Comparison of ENCODE assay signal across 10 mouse cellular contexts in the genomic region with DNA sequence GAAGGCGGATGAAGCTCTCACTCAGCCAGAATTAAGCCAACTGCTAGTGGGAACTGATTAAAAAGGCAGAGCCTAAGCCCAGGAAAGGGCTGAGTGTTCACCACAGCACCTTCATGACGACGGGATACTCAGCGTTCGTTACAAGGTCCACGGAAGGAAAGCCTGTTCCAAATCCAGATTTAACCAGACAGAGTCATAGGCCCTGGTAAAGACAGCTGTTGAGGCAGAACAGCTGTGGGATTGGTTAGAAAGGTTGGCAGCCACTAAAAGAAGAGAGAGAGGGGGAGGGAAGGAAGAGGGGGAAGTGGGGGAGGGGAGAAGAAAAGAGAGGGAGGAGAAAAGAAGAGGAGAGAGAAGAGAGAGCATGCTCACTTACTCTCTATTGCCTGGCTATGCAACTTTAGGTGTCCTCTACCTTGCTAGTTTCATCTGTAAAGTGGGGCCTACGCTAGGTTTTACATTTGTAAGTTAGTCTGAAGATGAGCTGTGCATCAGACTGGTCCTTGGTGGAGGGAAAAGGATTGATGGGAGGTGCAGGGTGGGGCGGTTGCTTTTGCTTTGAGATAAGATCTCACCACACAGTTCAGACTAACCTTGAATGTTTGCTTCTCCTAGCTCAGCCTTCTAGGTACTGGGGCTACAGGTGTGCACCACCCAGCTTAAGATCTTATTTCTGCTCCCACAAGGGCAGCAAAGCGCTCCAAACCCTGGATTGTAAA. TPM values are rescaled to one million over a fixed set of nuclear protein-coding genes. Genes with fewer than 3 reads are reported as not detected.
A peak's percentile ranks its signal among the peaks of the same experiment; 100 is the strongest.
DNase-seq lines count a peak whose midpoint lies in the region; ATAC-seq and TF ChIP-seq lines count a peak whose summit lies in the region.
"Had no signal": no experiment of that assay in that cellular context is flagged by ENCODE, and none has a peak within 500 bp of the region (broad histone marks: within the 10 kb centered on the region; RNA-seq: fewer than 3 reads in every experiment).

No protein-coding gene starts in this region.

- no peak overlapping the region for H3K4me2 ChIP-seq in hindbrain, embryonic 14.5 days (replicated peaks)
- H3K4me2 ChIP-seq in hindbrain, embryonic 12.5 days (replicated peaks) = no peak overlapping the region
- no peak overlapping the region for H3K4me2 ChIP-seq in midbrain, embryonic 13.5 days (replicated peaks)
- H3K4me2 ChIP-seq: liver, embryonic 11.5 days had no signal

- ATAC-seq in hindbrain, embryonic 14.5 days (ENCODE audit: low FRiP score) = no peak
- no peak for ATAC-seq in hindbrain, embryonic 12.5 days (ENCODE audit: low FRiP score)
- no peak for ATAC-seq in midbrain, embryonic 13.5 days

- WGBS in hindbrain, embryonic 14.5 days = 77% methylated on average over 9 of the region's 9 CpGs
- 84% methylated on average over 9 of the region's 9 CpGs for WGBS in hindbrain, embryonic 12.5 days
- 71% methylated on average over 9 of the region's 9 CpGs for WGBS in small intestine, adult 2 months
- WGBS in midbrain, embryonic 13.5 days = 75% methylated on average over 9 of the region's 9 CpGs

- TF ChIP-seq CTCF in small intestine, adult 2 months (IDR thresholded peaks at IDR 0.05; ENCODE audit: extremely low read depth, insufficient read length, insufficient replicate concordance, low read depth, low read length) = no peak

- no peaks in the 10 kb centered on the region for H3K27me3 ChIP-seq in hindbrain, embryonic 14.5 days (ENCODE audit: control insufficient read depth, insufficient read depth, low read length)
- H3K27me3 ChIP-seq in hindbrain, embryonic 12.5 days = peaks cover 6% of the 10 kb centered on the region; the same call in 1 of the 2 replicates
- H3K27me3 ChIP-seq in small intestine, adult 2 months (ENCODE audit: control insufficient read depth, insufficient read depth, low read length) = no peaks in the 10 kb centered on the region
- H3K27me3 ChIP-seq in midbrain, embryonic 13.5 days = peaks cover under 1% of the 10 kb centered on the region

- no peaks in the 10 kb centered on the region for H3K9me3 ChIP-seq in hindbrain, embryonic 14.5 days (ENCODE audit: control insufficient read depth, low read length)
- H3K9me3 ChIP-seq in hindbrain, embryonic 12.5 days (replicated peaks) = no peaks in the 10 kb centered on the region
- H3K9me3 ChIP-seq in midbrain, embryonic 13.5 days = no peaks in the 10 kb centered on the region

- H3K4me3 ChIP-seq in hindbrain, embryonic 14.5 days (replicated peaks; ENCODE audit: low read length) = no peak overlapping the region
- H3K4me3 ChIP-seq in hindbrain, embryonic 12.5 days = no peak overlapping the region
- H3K4me3 ChIP-seq in small intestine, adult 2 months (ENCODE audit: low read depth, low read length) = no peak overlapping the region
- no peak overlapping the region for H3K4me3 ChIP-seq in midbrain, embryonic 13.5 days (replicated peaks)

- no peak overlapping the region for H3K9ac ChIP-seq in hindbrain, embryonic 14.5 days
- no peak overlapping the region for H3K9ac ChIP-seq in hindbrain, embryonic 12.5 days
- H3K9ac ChIP-seq in midbrain, embryonic 13.5 days (replicated peaks) = no peak overlapping the region

- H3K36me3 ChIP-seq in hindbrain, embryonic 14.5 days (replicated peaks; ENCODE audit: control insufficient read depth, insufficient read depth) = no peaks in the 10 kb centered on the region
- no peaks in the 10 kb centered on the region for H3K36me3 ChIP-seq in hindbrain, embryonic 12.5 days
- no peaks in the 10 kb centered on the region for H3K36me3 ChIP-seq in small intestine, adult 2 months (ENCODE audit: control insufficient read depth, insufficient read depth, low read length)
- H3K36me3 ChIP-seq in midbrain, embryonic 13.5 days = no peaks in the 10 kb centered on the region

- peaks cover 25% of the 10 kb centered on the region for H3K4me1 ChIP-seq in hindbrain, embryonic 14.5 days (replicated peaks; ENCODE audit: control insufficient read depth, insufficient read depth, low read length)
- peaks cover 37% of the 10 kb centered on the region for H3K4me1 ChIP-seq in hindbrain, embryonic 12.5 days
- H3K4me1 ChIP-seq in small intestine, adult 2 months (ENCODE audit: control insufficient read depth, insufficient read depth, insufficient read length, low read length) = peaks cover 10% of the 10 kb centered on the region; the same call in 1 of the 2 replicates
- peaks cover 39% of the 10 kb centered on the region for H3K4me1 ChIP-seq in midbrain, embryonic 13.5 days (replicated peaks)

- no peak for TF ChIP-seq POLR2A in small intestine, adult 2 months (IDR thresholded peaks at IDR 0.05; ENCODE audit: low read depth, low read length)

- DNase-seq in hindbrain, embryonic 14.5 days (ENCODE audit: low spot score) = no peak
- peak; percentile 53 for DNase-seq in NIH3T3 (ENCODE audit: low read depth)
- DNase-seq in induced T-regulatory cell, adult 2 months (ENCODE audit: low read depth) = peak; percentile 73
- DNase-seq in testis, postnatal 14 days (ENCODE audit: low spot score) = no peak
- no peak for DNase-seq in layer of hippocampus, adult 8-10 months (ENCODE audit: low spot score in 2 of 2)

- 0 out of 2 replicates have a peak overlapping the region, but pooled peaks have one; percentile 6 for H3K27ac ChIP-seq in hindbrain, embryonic 14.5 days
- H3K27ac ChIP-seq in hindbrain, embryonic 12.5 days = no peak overlapping the region
- H3K27ac ChIP-seq in small intestine, adult 2 months (ENCODE audit: insufficient read depth, low read depth, low read length) = 0 out of 2 replicates have a peak overlapping the region, but pooled peaks have one; percentile 7
- no peak overlapping the region for H3K27ac ChIP-seq in midbrain, embryonic 13.5 days

RNA-seq across cellular contexts. Expression of gene Pdlim4, which starts 5.9 kb away (rescaled TPM):
- polyA plus RNA-seq in hindbrain, embryonic 14.5 days (2014; fragmentation: Nextera tagmentation; extraction: Ambion mirVana) = 26.3 and 30.0 TPM in 2 replicates
- 48.6 and 53.6 TPM in 2 replicates for polyA plus RNA-seq in hindbrain, embryonic 12.5 days (2016; fragmentation: Nextera tagmentation; extraction: Ambion mirVana)
- polyA plus RNA-seq in small intestine, adult 2 months (2012; rRNA removed) = 15.6 and 16.6 TPM in 2 replicates
- 23.0 and 23.7 TPM in 2 replicates for polyA plus RNA-seq in midbrain, embryonic 13.5 days (2015; fragmentation: Nextera tagmentation; extraction: Ambion mirVana)
- total RNA-seq in layer of hippocampus, adult 8-10 months (2022) = 10 to 100 TPM; 16.4 to 25.2 (median 21.2) TPM
- total RNA-seq: MEL had no signal

RNA-seq across cellular contexts. Expression of gene Slc22a4, which starts 35.0 kb away (rescaled TPM):
- 3.4 and 4.0 TPM in 2 replicates for polyA plus RNA-seq in hindbrain, embryonic 14.5 days (2014; fragmentation: Nextera tagmentation; extraction: Ambion mirVana)
- 1.3 and 1.4 TPM in 2 replicates for polyA plus RNA-seq in hindbrain, embryonic 12.5 days (2016; fragmentation: Nextera tagmentation; extraction: Ambion mirVana)
- 6.3 and 18.9 TPM in 2 replicates for polyA plus RNA-seq in small intestine, adult 2 months (2012; rRNA removed)
- 1.0 and 1.3 TPM in 2 replicates for polyA plus RNA-seq in midbrain, embryonic 13.5 days (2015; fragmentation: Nextera tagmentation; extraction: Ambion mirVana)
- 10 to 100 TPM in 1 of 4 experiments, 1 to 10 TPM in 3; 7.8 to 14.1 (median 8.4) TPM for total RNA-seq in layer of hippocampus, adult 8-10 months (2022)

RNA-seq across cellular contexts. Expression of gene P4ha2, which starts 37.0 kb away (rescaled TPM):
- polyA plus RNA-seq in hindbrain, embryonic 14.5 days (2014; fragmentation: Nextera tagmentation; extraction: Ambion mirVana) = 8.9 and 10.4 TPM in 2 replicates
- 27.0 and 29.3 TPM in 2 replicates for polyA plus RNA-seq in hindbrain, embryonic 12.5 days (2016; fragmentation: Nextera tagmentation; extraction: Ambion mirVana)
- 1.5 and 1.8 TPM in 2 replicates for polyA plus RNA-seq in small intestine, adult 2 months (2012; rRNA removed)
- polyA plus RNA-seq in midbrain, embryonic 13.5 days (2015; fragmentation: Nextera tagmentation; extraction: Ambion mirVana) = 6.0 and 7.8 TPM in 2 replicates
- 10 to 100 TPM; 24.3 to 30.8 (median 26.7) TPM for total RNA-seq in layer of hippocampus, adult 8-10 months (2022)

Comparison
In these comparisons a context has a peak if more than half of its experiments do, and no peak if none do; other contexts are left out.
1. H3K27ac ChIP-seq: peak in hindbrain, embryonic 14.5 days (single experiment) and small intestine, adult 2 months (single experiment); none in hindbrain, embryonic 12.5 days (single experiment) and midbrain, embryonic 13.5 days (single experiment).
2. DNase-seq: peak in NIH3T3 (single experiment) and induced T-regulatory cell, adult 2 months (single experiment); none in hindbrain, embryonic 14.5 days (single experiment), testis, postnatal 14 days (single experiment) and layer of hippocampus, adult 8-10 months (0 of 2).